Mouse (Mus musculus) left cerebral cortex, adult 6 months (tissue): Measurements from ENCODE around the gene Tspan5. TPM values are rescaled to one million over a fixed set of nuclear protein-coding genes. Genes with fewer than 3 reads are reported as not detected.

Experiments
- long read RNA-seq, 2 experiments: library from polyadenylated mRNA; unstranded; transcript quantifications; one replicate each; pipeline ENCODE4 v2.0.0; 2019 to 2020
- polyA plus RNA-seq: library from polyadenylated mRNA; unstranded; fragments of <200 nt; fragmentation: Nextera tagmentation; gene quantifications from 2 replicates; pipeline ENCODE4 v1.2.3, GENCODE M21; 2021

The Tspan5 gene
- 23.1 and 133 TPM in 2 replicates for polyA plus RNA-seq
- long read RNA-seq, experiment 1, full-length matches to known transcripts, result 150 of 286 reads
- long read RNA-seq, experiment 1, partial matches to known transcripts, result 26 of 286 reads
- long read RNA-seq, experiment 1, other reads (novel, unspliced or antisense), result 110 of 286 reads
- long read RNA-seq, experiment 2, full-length matches to known transcripts, result 7 of 44 reads
- long read RNA-seq, experiment 2, partial matches to known transcripts, result 4 of 44 reads
- long read RNA-seq, experiment 2, other reads (novel, unspliced or antisense), result 33 of 44 reads

GRCm38 (mm10) chr3:138741649-138742565 is at the start of gene Tspan5:
TSS of gene Tspan5 (plus strand) at chr3:138742195.

Other genes starting within 250 kb of the Tspan5 start
- 120 and 173 TPM in 2 replicates for gene Eif4e, start 216.0 kb upstream of the Tspan5 start, polyA plus RNA-seq